Mouse (Mus musculus): ENCODE measurements at regions not wholly inside any gene's neighbourhood (a gene's known extent, or its start where the extent isn't known, plus 50 kb on each side); places are given as distances from the start of the nearest gene placed in this dataset.

DNA sequence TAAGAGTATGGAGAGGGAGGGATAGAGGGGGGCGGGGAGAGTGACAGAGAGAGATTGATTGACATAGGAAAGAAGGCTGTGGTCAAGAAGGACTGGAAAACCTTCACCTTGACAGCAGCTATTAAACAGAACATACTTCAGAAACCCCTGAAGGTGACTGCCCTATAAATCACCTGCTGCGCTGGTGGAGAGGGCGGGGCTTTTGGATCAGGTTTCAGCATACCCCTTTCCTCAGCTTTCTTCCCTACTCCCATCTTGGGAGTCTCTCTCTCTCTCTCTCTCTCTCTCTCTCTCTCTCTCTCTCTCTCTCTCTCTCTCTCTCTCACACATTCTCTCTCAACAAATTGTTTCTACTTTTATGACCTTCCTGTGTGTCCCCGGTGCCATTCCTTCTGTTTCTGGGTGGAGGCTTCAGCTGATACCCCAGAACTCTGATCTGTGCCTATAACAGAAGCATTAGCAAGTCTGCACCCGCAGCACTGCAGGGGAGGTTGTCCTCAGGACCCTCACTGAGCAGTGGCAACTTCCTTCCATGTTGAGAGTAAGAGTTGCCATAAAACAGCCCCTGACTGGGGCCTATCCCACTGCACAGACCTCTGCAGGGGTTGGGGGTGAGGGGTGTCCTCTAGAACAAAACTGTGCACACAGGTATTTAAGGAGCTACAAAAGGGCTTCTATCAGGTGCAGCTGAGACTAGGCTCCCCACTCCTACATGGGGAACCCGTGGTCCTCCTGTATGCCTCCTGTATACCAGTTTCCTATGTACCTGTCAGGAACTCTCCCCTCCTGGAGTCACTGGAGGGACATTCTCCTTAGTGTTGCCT lies 216.7 kb upstream of the 4930535I16Rik start:
- H3K9me3 ChIP-seq (replicated peaks; ENCODE audit: control insufficient read depth, low read length): no peaks in the 10 kb centered on the region
- no peaks in the 10 kb centered on the region for H3K36me3 ChIP-seq (ENCODE audit: control insufficient read depth, insufficient read depth, low read length)
- no peak overlapping the region for H3K4me3 ChIP-seq (replicated peaks; ENCODE audit: low read length)
- H3K27me3 ChIP-seq (ENCODE audit: control insufficient read depth, insufficient read depth, low read length): no peaks in the 10 kb centered on the region
- H3K4me2 ChIP-seq (ENCODE audit: low read depth, low read length): no peak overlapping the region
- peaks cover 3% of the 10 kb centered on the region; the same call in 1 of the 2 replicates for H3K4me1 ChIP-seq (ENCODE audit: control insufficient read depth, insufficient read depth, low read length)
- no peak overlapping the region; the same call in 1 of the 2 replicates for H3K9ac ChIP-seq (ENCODE audit: low read length)
- WGBS: 9% methylated on average over 6 of the region's 6 CpGs
- ATAC-seq (ENCODE audit: insufficient read depth, low FRiP score): peak; percentile 52; the same call in 1 of the 2 replicates
- H3K27ac ChIP-seq (ENCODE audit: low read length): no peak overlapping the region

DNA sequence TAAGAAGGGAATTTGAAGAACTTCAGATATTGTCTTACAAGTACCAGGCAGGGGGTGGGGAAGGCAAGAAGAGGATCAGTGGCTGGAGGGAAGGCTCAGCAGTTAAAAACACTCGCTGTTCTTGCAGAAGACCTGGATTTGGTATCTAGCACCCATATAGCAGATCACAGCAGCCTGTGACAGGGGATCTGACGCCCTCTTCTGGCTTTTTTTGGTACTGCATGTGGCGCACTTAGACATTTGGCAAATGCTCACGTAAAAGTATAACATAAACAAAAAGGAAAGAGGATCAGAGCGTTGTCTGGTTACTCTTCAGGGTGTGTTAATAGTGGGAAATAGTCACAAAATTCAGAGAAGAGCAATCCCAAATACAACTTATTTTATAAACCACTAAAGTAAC lies 213.1 kb upstream of the 4930535I16Rik start:
- no peak for ATAC-seq (ENCODE audit: insufficient read depth, low FRiP score)
- 67% methylated on average over 5 of the region's 5 CpGs for WGBS
- H3K4me1 ChIP-seq (ENCODE audit: control insufficient read depth, insufficient read depth, low read length): peaks cover 3% of the 10 kb centered on the region; the same call in 1 of the 2 replicates

GRCm38 (mm10) chr4:124126258-124126657 lies 208.4 kb upstream of the 4930535I16Rik start:
- Histone ChIP-seq H3K9me3 (replicated peaks; ENCODE audit: control insufficient read depth, low read length) (no peaks in the 10 kb centered on the region), H3K27me3 (ENCODE audit: control insufficient read depth, insufficient read depth, low read length) (no peaks in the 10 kb centered on the region), H3K4me1 (ENCODE audit: control insufficient read depth, insufficient read depth, low read length) (no peaks in the 10 kb centered on the region), H3K4me3 (replicated peaks; ENCODE audit: low read length) (no peak overlapping the region), H3K27ac (ENCODE audit: low read length) (no peak overlapping the region), H3K36me3 (ENCODE audit: control insufficient read depth, insufficient read depth, low read length) (no peaks in the 10 kb centered on the region), H3K9ac (ENCODE audit: low read length) (no peak overlapping the region), H3K4me2 (ENCODE audit: low read depth, low read length) (no peak overlapping the region)
- 58% methylated on average over 8 of the region's 8 CpGs for WGBS
- ATAC-seq (ENCODE audit: insufficient read depth, low FRiP score): no peak

More for the DNA sequence above, 213.1 kb upstream of the 4930535I16Rik start:
- H3K4me3 ChIP-seq (replicated peaks; ENCODE audit: low read length): no peak overlapping the region
- H3K36me3 ChIP-seq (ENCODE audit: control insufficient read depth, insufficient read depth, low read length): no peaks in the 10 kb centered on the region
- no peak overlapping the region for H3K9ac ChIP-seq (ENCODE audit: low read length)
- no peaks in the 10 kb centered on the region for H3K9me3 ChIP-seq (replicated peaks; ENCODE audit: control insufficient read depth, low read length)
- H3K27ac ChIP-seq (ENCODE audit: low read length): no peak overlapping the region
- H3K27me3 ChIP-seq (ENCODE audit: control insufficient read depth, insufficient read depth, low read length): no peaks in the 10 kb centered on the region
- no peak overlapping the region for H3K4me2 ChIP-seq (ENCODE audit: low read depth, low read length)

- no peaks in the 10 kb centered on the region for H3K36me3 ChIP-seq (ENCODE audit: control insufficient read depth, insufficient read depth, low read length)
- H3K4me1 ChIP-seq (ENCODE audit: control insufficient read depth, insufficient read depth, low read length): no peaks in the 10 kb centered on the region
- 46% methylated on average over 6 of the region's 6 CpGs for WGBS
- no peaks in the 10 kb centered on the region for H3K27me3 ChIP-seq (ENCODE audit: control insufficient read depth, insufficient read depth, low read length)
- no peak overlapping the region for H3K4me2 ChIP-seq (ENCODE audit: low read depth, low read length)
- ATAC-seq (ENCODE audit: insufficient read depth, low FRiP score): peak; percentile 29; the same call in 1 of the 2 replicates
- no peaks in the 10 kb centered on the region for H3K9me3 ChIP-seq (replicated peaks; ENCODE audit: control insufficient read depth, low read length)
- H3K27ac ChIP-seq (ENCODE audit: low read length): no peak overlapping the region; the same call in 1 of the 2 replicates
- no peak overlapping the region for H3K9ac ChIP-seq (ENCODE audit: low read length)
- no peak overlapping the region for H3K4me3 ChIP-seq (replicated peaks; ENCODE audit: low read length)
These were observed 202.5 kb upstream of the 4930535I16Rik start for GRCm38 (mm10) chr4:124120334-124120733.

GRCm38 (mm10) chr4:124113856-124114345 lies 196.1 kb upstream of the 4930535I16Rik start:
- no peak overlapping the region for H3K9ac ChIP-seq (ENCODE audit: low read length)
- H3K36me3 ChIP-seq (ENCODE audit: control insufficient read depth, insufficient read depth, low read length): no peaks in the 10 kb centered on the region
- H3K9me3 ChIP-seq (replicated peaks; ENCODE audit: control insufficient read depth, low read length): no peaks in the 10 kb centered on the region
- no peaks in the 10 kb centered on the region for H3K4me1 ChIP-seq (ENCODE audit: control insufficient read depth, insufficient read depth, low read length)
- H3K4me3 ChIP-seq (replicated peaks; ENCODE audit: low read length): no peak overlapping the region
- H3K4me2 ChIP-seq (ENCODE audit: low read depth, low read length): no peak overlapping the region
- H3K27me3 ChIP-seq (ENCODE audit: control insufficient read depth, insufficient read depth, low read length): no peaks in the 10 kb centered on the region
- WGBS: 76% methylated on average over 12 of the region's 12 CpGs
- ATAC-seq (ENCODE audit: insufficient read depth, low FRiP score): no peak
- no peak overlapping the region for H3K27ac ChIP-seq (ENCODE audit: low read length)

DNA sequence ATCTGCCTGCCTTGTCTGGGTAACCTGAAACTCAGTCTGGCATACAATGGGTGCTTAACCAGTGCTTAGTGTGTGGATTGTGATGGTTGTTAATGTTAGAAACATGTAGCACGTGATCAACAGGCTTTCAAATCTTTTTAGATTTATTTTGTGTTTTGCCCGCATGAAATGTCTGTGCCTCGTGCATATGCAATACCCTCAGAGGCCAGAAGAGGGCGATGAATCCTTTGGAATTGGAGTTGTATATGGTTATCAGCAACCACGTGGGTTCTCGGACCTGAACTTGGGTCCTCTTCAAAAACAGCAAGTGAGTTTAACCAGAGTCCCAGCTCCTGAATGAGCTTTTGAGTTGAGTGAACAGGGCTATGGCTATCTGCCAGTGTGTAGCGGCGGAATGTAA lies 192.9 kb upstream of the 4930535I16Rik start:
- Histone ChIP-seq H3K27ac (ENCODE audit: low read length) (no peak overlapping the region), H3K9ac (ENCODE audit: low read length) (no peak overlapping the region), H3K4me3 (replicated peaks; ENCODE audit: low read length) (no peak overlapping the region), H3K4me2 (ENCODE audit: low read depth, low read length) (no peak overlapping the region), H3K4me1 (ENCODE audit: control insufficient read depth, insufficient read depth, low read length) (no peaks in the 10 kb centered on the region), H3K9me3 (replicated peaks; ENCODE audit: control insufficient read depth, low read length) (no peaks in the 10 kb centered on the region), H3K27me3 (ENCODE audit: control insufficient read depth, insufficient read depth, low read length) (no peaks in the 10 kb centered on the region), H3K36me3 (ENCODE audit: control insufficient read depth, insufficient read depth, low read length) (no peaks in the 10 kb centered on the region)
- no peak for ATAC-seq (ENCODE audit: insufficient read depth, low FRiP score)
- WGBS: 64% methylated on average over 8 of the region's 8 CpGs

- Histone ChIP-seq H3K9ac (ENCODE audit: low read length) (no peak overlapping the region), H3K4me3 (replicated peaks; ENCODE audit: low read length) (no peak overlapping the region), H3K4me1 (ENCODE audit: control insufficient read depth, insufficient read depth, low read length) (no peaks in the 10 kb centered on the region), H3K36me3 (ENCODE audit: control insufficient read depth, insufficient read depth, low read length) (no peaks in the 10 kb centered on the region), H3K4me2 (ENCODE audit: low read depth, low read length) (no peak overlapping the region), H3K9me3 (replicated peaks; ENCODE audit: control insufficient read depth, low read length) (no peaks in the 10 kb centered on the region), H3K27ac (ENCODE audit: low read length) (no peak overlapping the region), H3K27me3 (ENCODE audit: control insufficient read depth, insufficient read depth, low read length) (no peaks in the 10 kb centered on the region)
- 75% methylated on average over 3 of the region's 3 CpGs for WGBS
- ATAC-seq (ENCODE audit: insufficient read depth, low FRiP score): no peak
These were observed 191.5 kb upstream of the 4930535I16Rik start for GRCm38 (mm10) chr4:124109371-124109770.

DNA sequence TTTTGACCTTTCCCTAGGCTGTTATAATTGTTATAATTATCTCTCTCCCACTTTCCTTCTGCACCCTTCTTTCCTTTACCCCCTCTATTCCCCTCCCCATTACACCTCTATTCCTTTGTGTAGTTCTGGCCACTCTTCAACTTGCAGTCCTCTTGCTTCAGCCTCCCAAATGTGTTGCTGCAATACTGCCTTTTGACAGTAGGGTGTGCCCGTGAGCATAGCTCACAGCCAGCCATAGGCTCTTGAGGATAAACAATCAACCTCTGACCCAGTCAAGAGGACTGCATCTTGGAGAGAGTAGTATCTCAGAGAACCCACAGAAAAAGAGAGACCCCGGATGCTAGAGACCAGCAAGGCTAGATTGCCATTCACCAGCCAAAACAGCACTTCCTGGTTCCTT lies 184.9 kb upstream of the 4930535I16Rik start:
- no peak overlapping the region for H3K27ac ChIP-seq (ENCODE audit: low read length)
- H3K27me3 ChIP-seq (ENCODE audit: control insufficient read depth, insufficient read depth, low read length): no peaks in the 10 kb centered on the region
- H3K9me3 ChIP-seq (replicated peaks; ENCODE audit: control insufficient read depth, low read length): no peaks in the 10 kb centered on the region
- H3K4me3 ChIP-seq (replicated peaks; ENCODE audit: low read length): no peak overlapping the region
- no peak for ATAC-seq (ENCODE audit: insufficient read depth, low FRiP score)
- no peak overlapping the region for H3K4me2 ChIP-seq (ENCODE audit: low read depth, low read length)
- no peak overlapping the region for H3K9ac ChIP-seq (ENCODE audit: low read length)
- no peaks in the 10 kb centered on the region for H3K4me1 ChIP-seq (ENCODE audit: control insufficient read depth, insufficient read depth, low read length)
- 30% methylated on average over 2 of the region's 2 CpGs for WGBS
- H3K36me3 ChIP-seq (ENCODE audit: control insufficient read depth, insufficient read depth, low read length): no peaks in the 10 kb centered on the region

DNA sequence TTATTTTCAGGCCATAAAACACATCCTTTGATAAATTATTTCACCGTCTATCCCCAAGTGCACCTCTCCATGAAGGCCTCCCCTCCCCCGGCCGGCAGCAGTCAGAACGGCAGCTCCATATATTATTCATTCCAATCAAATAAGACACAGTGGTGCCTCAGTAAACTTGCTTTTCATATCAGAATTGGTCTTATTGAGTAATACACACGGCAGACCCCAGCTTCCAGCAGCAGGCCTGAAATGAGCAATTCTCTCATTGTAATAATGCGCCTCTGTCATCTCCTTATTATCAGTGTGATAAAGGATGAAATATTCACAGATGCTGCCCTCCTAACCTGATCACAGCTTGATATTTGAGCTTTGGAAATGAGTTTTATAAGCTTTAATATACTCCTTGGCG lies 169.0 kb upstream of the 4930535I16Rik start:
- H3K9me3 ChIP-seq (replicated peaks; ENCODE audit: control insufficient read depth, low read length): no peaks in the 10 kb centered on the region
- H3K36me3 ChIP-seq (ENCODE audit: control insufficient read depth, insufficient read depth, low read length): no peaks in the 10 kb centered on the region
- no peaks in the 10 kb centered on the region for H3K4me1 ChIP-seq (ENCODE audit: control insufficient read depth, insufficient read depth, low read length)
- no peak overlapping the region for H3K27ac ChIP-seq (ENCODE audit: low read length)
- H3K27me3 ChIP-seq (ENCODE audit: control insufficient read depth, insufficient read depth, low read length): no peaks in the 10 kb centered on the region
- H3K9ac ChIP-seq (ENCODE audit: low read length): no peak overlapping the region
- H3K4me3 ChIP-seq (replicated peaks; ENCODE audit: low read length): no peak overlapping the region
- no peak overlapping the region for H3K4me2 ChIP-seq (ENCODE audit: low read depth, low read length)
- WGBS: 81% methylated on average over 7 of the region's 7 CpGs
- no peak for ATAC-seq (ENCODE audit: insufficient read depth, low FRiP score)
